Comparison of ENCODE assay signal across 8 mouse cellular contexts in genomic region chrX:86490309-86490708, GRCm38 (mm10).
DNase-seq lines count a peak whose midpoint lies in the region; ATAC-seq lines count a peak whose summit lies in the region.
"Had no signal": no experiment of that assay in that cellular context is flagged by ENCODE, and none has a peak within 500 bp of the region (broad histone marks: within the 10 kb centered on the region; RNA-seq: fewer than 3 reads in every experiment).

No protein-coding gene starts in this region.

- H3K36me3 ChIP-seq in liver, embryonic 11.5 days (ENCODE audit: control insufficient read depth, insufficient read depth, low read length): no peaks in the 10 kb centered on the region
- H3K36me3 ChIP-seq: limb, embryonic 15.5 days had no signal

- H3K9ac ChIP-seq in liver, embryonic 11.5 days (ENCODE audit: low read depth, low read length): no peak overlapping the region
- H3K9ac ChIP-seq: limb, embryonic 15.5 days had no signal

- no peak overlapping the region for H3K4me3 ChIP-seq in liver, embryonic 11.5 days (ENCODE audit: low read depth, low read length)
- H3K4me3 ChIP-seq: limb, embryonic 15.5 days had no signal

- ATAC-seq in liver, embryonic 11.5 days (replicated peaks; ENCODE audit: low FRiP score): no peak
- ATAC-seq in activated CD4-positive, CD25-positive, alpha-beta regulatory T cell, adult 4 months: no peak

- WGBS in liver, embryonic 11.5 days: 18% methylated on average over 3 of the region's 3 CpGs

- no peak overlapping the region for H3K4me2 ChIP-seq in liver, embryonic 11.5 days
- H3K4me2 ChIP-seq: limb, embryonic 15.5 days had no signal

- H3K9me3 ChIP-seq in liver, embryonic 11.5 days (ENCODE audit: control insufficient read depth, low read length): no peaks in the 10 kb centered on the region
- H3K9me3 ChIP-seq: limb, embryonic 15.5 days had no signal

- DNase-seq in liver (peak; percentile 19), MEL-GATA-1-ER (ENCODE audit: extremely low read depth, low read depth) (peak; percentile 34)
- DNase-seq in liver, embryonic 11.5 days (ENCODE audit: low spot score): no peak
- peak; percentile 2 for DNase-seq in adrenal gland, adult 8-10 months
- peak; percentile 13 for DNase-seq in embryo, embryonic 11.5 days (ENCODE audit: low read depth, low spot score)
- DNase-seq in retina, postnatal 1 day: peak; percentile 44

- no peaks in the 10 kb centered on the region for H3K4me1 ChIP-seq in liver, embryonic 11.5 days (replicated peaks; ENCODE audit: control insufficient read depth, insufficient read depth, low read length)
- H3K4me1 ChIP-seq: limb, embryonic 15.5 days had no signal

- H3K27ac ChIP-seq in liver, embryonic 11.5 days (ENCODE audit: low read depth, low read length): no peak overlapping the region
- H3K27ac ChIP-seq: limb, embryonic 15.5 days had no signal

- H3K27me3 ChIP-seq in liver, embryonic 11.5 days (replicated peaks; ENCODE audit: control insufficient read depth, insufficient read depth, low read length): no peaks in the 10 kb centered on the region
- H3K27me3 ChIP-seq: limb, embryonic 15.5 days had no signal
